Mouse (Mus musculus) CH12.LX (cell line): ENCODE results near the gene Dgkg. TPM values are rescaled to one million over a fixed set of nuclear protein-coding genes. Genes with fewer than 3 reads are reported as not detected.

Experiments
- DNase-seq: peaks from one replicate; pipeline ENCODE4 v3.0.0-alpha.2; 2013; ENCODE audit errors: extremely low read depth
- H3K27ac ChIP-seq: 2 replicates; pipeline ENCODE4 v1.5.1; 2012; ENCODE audit warnings: low read depth, mild to moderate bottlenecking, control low read depth, moderate library complexity; ENCODE audit not compliant: insufficient read depth
- H3K27me3 ChIP-seq: replicated peaks from 2 replicates; pipeline ENCODE3; 2012; ENCODE audit warnings: inconsistent platforms
- H3K36me3 ChIP-seq, 2 experiments: replicated peaks in 1 of 2; 2 replicates each; pipeline versions ENCODE3 to v1.6.1; 2012; ENCODE audit warnings: inconsistent platforms in 1 of 2, low read length in 1 of 2, mild to moderate bottlenecking in 1 of 2, mixed read lengths in 1 of 2, moderate library complexity in 1 of 2; ENCODE audit not compliant: control insufficient read depth in 1 of 2, insufficient read depth in 1 of 2
- H3K4me1 ChIP-seq, 2 experiments: 2 replicates each; pipeline ENCODE4 v1.6.1; 2012; ENCODE audit warnings: inconsistent platforms in 1 of 2, moderate library complexity in 1 of 2; ENCODE audit not compliant: insufficient read depth in 2 of 2, control insufficient read depth in 1 of 2
- H3K4me2 ChIP-seq: 2 replicates; pipeline ENCODE4 v1.6.1; 2012; ENCODE audit warnings: low read depth, mild to moderate bottlenecking, control low read depth; ENCODE audit not compliant: poor library complexity, insufficient read depth, severe bottlenecking
- H3K4me3 ChIP-seq, 3 experiments: fragments of 150-350 bp in 1 of 3; sonication (generic) in 1 of 3; replicated peaks in 1 of 3; 2 replicates each; pipeline versions ENCODE3 to v1.5.1; 2011 to 2012; ENCODE audit warnings: low read depth in 2 of 3, low read length in 2 of 3, mild to moderate bottlenecking in 2 of 3, moderate library complexity in 2 of 3, control low read depth in 1 of 3, improper control_type of control experiment in 1 of 3, inconsistent platforms in 1 of 3, mixed read lengths in 1 of 3; ENCODE audit not compliant: poor library complexity in 1 of 3
- H3K79me2 ChIP-seq: replicated peaks from 2 replicates; pipeline ENCODE4 v1.6.1; 2012; ENCODE audit warnings: mild to moderate bottlenecking, moderate library complexity; ENCODE audit not compliant: control insufficient read depth, poor library complexity, insufficient read depth, severe bottlenecking; ENCODE audit errors: extremely low read depth
- H3K9ac ChIP-seq: 2 replicates; pipeline ENCODE4 v1.6.1; 2012; ENCODE audit warnings: low read depth, mild to moderate bottlenecking, control low read depth, moderate library complexity; ENCODE audit not compliant: insufficient read depth
- H3K9me3 ChIP-seq: replicated peaks from 2 replicates; pipeline ENCODE3; 2012; ENCODE audit warnings: low read length, inconsistent platforms, mixed read lengths
- BHLHE40 ChIP-seq: IDR thresholded peaks from 2 replicates; pipeline ENCODE4 v1.6.1; 2011; ENCODE audit warnings: mild to moderate bottlenecking, low read depth, low read length, improper control_type of control experiment
- CHD1 ChIP-seq: IDR thresholded peaks from 2 replicates; pipeline ENCODE4 v1.6.1; 2012; ENCODE audit warnings: low read depth, low read length, improper control_type of control experiment, inconsistent platforms
- E2F4 ChIP-seq: IDR thresholded peaks from 2 replicates; pipeline ENCODE4 v1.6.1; 2011; ENCODE audit warnings: low read depth, low read length, improper control_type of control experiment; ENCODE audit not compliant: insufficient replicate concordance
- ELF1 ChIP-seq: IDR thresholded peaks from 2 replicates; pipeline ENCODE4 v1.6.1; 2014; ENCODE audit warnings: low read depth, mild to moderate bottlenecking, inconsistent platforms, low read length, improper control_type of control experiment
- EP300 ChIP-seq: IDR thresholded peaks from 2 replicates; pipeline ENCODE4 v1.6.1; 2011; ENCODE audit warnings: low read length, improper control_type of control experiment
- ETS1 ChIP-seq: conservative IDR thresholded peaks from 2 replicates; pipeline ENCODE4 v1.6.1; 2012; ENCODE audit warnings: low read depth, mild to moderate bottlenecking, inconsistent platforms, low read length, improper control_type of control experiment, moderate library complexity
- GABPA ChIP-seq: IDR thresholded peaks from 2 replicates; pipeline ENCODE4 v1.6.1; 2012; ENCODE audit warnings: low read depth, low read length, improper control_type of control experiment, inconsistent platforms; ENCODE audit not compliant: insufficient replicate concordance
- JUN ChIP-seq: IDR thresholded peaks from 2 replicates; pipeline ENCODE4 v1.6.1; 2011; ENCODE audit warnings: low read depth, mild to moderate bottlenecking, low read length, improper control_type of control experiment, moderate library complexity; ENCODE audit not compliant: insufficient read depth
- JUND ChIP-seq: conservative IDR thresholded peaks from 2 replicates; pipeline ENCODE4 v1.6.1; 2011; ENCODE audit warnings: low read depth, low read length, improper control_type of control experiment
- MAFK ChIP-seq: IDR thresholded peaks from 2 replicates; pipeline ENCODE4 v1.6.1; 2011; ENCODE audit warnings: low read length, improper control_type of control experiment; ENCODE audit not compliant: insufficient replicate concordance
- MAX ChIP-seq: IDR thresholded peaks from 2 replicates; pipeline ENCODE4 v1.6.1; 2011; ENCODE audit warnings: low read length, improper control_type of control experiment
- MAZ ChIP-seq: IDR thresholded peaks from 2 replicates; pipeline ENCODE4 v1.6.1; 2012; ENCODE audit warnings: low read depth, mild to moderate bottlenecking, inconsistent platforms, low read length, improper control_type of control experiment, moderate library complexity
- MEF2A ChIP-seq: IDR thresholded peaks from 2 replicates; pipeline ENCODE4 v1.6.1; 2014; ENCODE audit warnings: low read depth, mild to moderate bottlenecking, inconsistent platforms, low read length, improper control_type of control experiment, borderline replicate concordance
- MXI1 ChIP-seq: IDR thresholded peaks from 2 replicates; pipeline ENCODE4 v1.6.1; 2011; ENCODE audit warnings: mild to moderate bottlenecking, low read depth, low read length, improper control_type of control experiment
- MYC ChIP-seq: IDR thresholded peaks from 2 replicates; pipeline ENCODE4 v1.6.1; 2011; ENCODE audit warnings: low read depth, mild to moderate bottlenecking, improper control_type of control experiment, low read length
- NELFE ChIP-seq: IDR thresholded peaks from 2 replicates; pipeline ENCODE4 v1.6.1; 2011; ENCODE audit warnings: low read depth, low read length, improper control_type of control experiment
- PAX5 ChIP-seq: IDR thresholded peaks from 2 replicates; pipeline ENCODE4 v1.6.1; 2012; ENCODE audit warnings: low read length, inconsistent platforms, mixed read lengths
- POLR2AphosphoS2 ChIP-seq: IDR thresholded peaks from 2 replicates; pipeline ENCODE4 v1.6.1; 2011; ENCODE audit warnings: low read depth, low read length, improper control_type of control experiment
- RAD21 ChIP-seq: IDR thresholded peaks from 2 replicates; pipeline ENCODE4 v1.6.1; 2011; ENCODE audit warnings: low read depth, mild to moderate bottlenecking, low read length, improper control_type of control experiment, moderate library complexity
- RCOR1 ChIP-seq: conservative IDR thresholded peaks from 2 replicates; pipeline ENCODE4 v1.6.1; 2012; ENCODE audit warnings: low read depth, mild to moderate bottlenecking, inconsistent platforms, low read length, improper control_type of control experiment
- SIN3A ChIP-seq: IDR thresholded peaks from 2 replicates; pipeline ENCODE4 v1.6.1; 2012; ENCODE audit warnings: low read length, improper control_type of control experiment, inconsistent platforms
- SMC3 ChIP-seq: IDR thresholded peaks from 2 replicates; pipeline ENCODE4 v1.6.1; 2011; ENCODE audit warnings: low read depth, low read length, improper control_type of control experiment
- TCF12 ChIP-seq: IDR thresholded peaks from 2 replicates; pipeline ENCODE4 v1.6.1; 2014; ENCODE audit warnings: low read depth, mild to moderate bottlenecking, inconsistent platforms, low read length, improper control_type of control experiment
- USF2 ChIP-seq: conservative IDR thresholded peaks from 2 replicates; pipeline ENCODE4 v1.6.1; 2011; ENCODE audit warnings: low read depth, low read length, improper control_type of control experiment
- ZC3H11A ChIP-seq: IDR thresholded peaks from 2 replicates; pipeline ENCODE4 v1.6.1; 2012; ENCODE audit warnings: low read depth, mild to moderate bottlenecking, inconsistent platforms, low read length, improper control_type of control experiment
- ZNF384 ChIP-seq: IDR thresholded peaks from 2 replicates; pipeline ENCODE4 v1.6.1; 2012; ENCODE audit warnings: low read depth, low read length, improper control_type of control experiment, inconsistent platforms
- dilution Hi-C: fragments of 300-500 bp; cut with MboI; formaldehyde crosslinking; loops from 2 replicates; pipeline ENCODE4 v1.14.3; 2020; ENCODE audit warnings: low sequenced_read_pairs; ENCODE audit not compliant: extremely low pct_unique_long_range_greater_than_20kb, extremely low pct_ligation_motif_present
- in situ Hi-C: fragments of 300-500 bp; cut with MboI; formaldehyde crosslinking; loops from 3 replicates; pipeline ENCODE4 v1.14.3; 2019; ENCODE audit warnings: low sequenced_read_pairs, low pct_ligation_motif_present, low pct_unique_long_range_greater_than_20kb, mixed read lengths
- polyA plus RNA-seq: library from polyadenylated mRNA; unstranded; fragments of >175 nt; gene quantifications from 2 replicates; pipeline ENCODE4 v1.2.1, GENCODE M21; 2012; ENCODE audit warnings: low read depth; ENCODE audit not compliant: insufficient read length
- total RNA-seq, 2 experiments: library from RNA; depleted of rRNA; stranded (reverse); fragments of 300-350 nt in 1 of 2; fragments of >200 nt in 1 of 2; gene quantifications; 2 replicates each; pipeline ENCODE4 v1.2.3; 2012 to 2014

The Dgkg gene
- total and polyA plus RNA-seq, 3 experiments, result 2.0 to 9.2 (median 3.0) TPM

DNA sequence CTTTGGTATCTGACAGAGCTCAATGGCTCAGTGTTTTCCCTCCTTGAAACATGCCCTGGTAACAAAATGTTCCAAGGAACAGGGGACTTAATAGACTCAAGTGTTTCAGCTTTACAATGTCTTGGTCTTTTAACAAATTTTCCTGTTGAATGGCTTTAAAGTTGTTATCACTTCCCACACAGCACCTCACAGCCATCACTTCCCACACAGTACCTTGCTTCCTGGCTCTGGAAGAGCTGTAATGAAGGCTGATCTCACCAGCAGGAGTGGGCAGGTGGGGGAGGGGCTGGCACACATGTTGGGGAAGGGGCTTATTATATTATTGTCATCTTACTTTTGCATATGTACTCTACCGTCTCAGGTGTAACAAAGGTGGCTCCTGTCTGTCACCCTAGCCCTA, 173.1 kb downstream of the Dgkg start:
- Histone ChIP-seq H3K4me3 (no peak overlapping the region), H3K27me3 (peaks cover 2% of the 10 kb centered on the region), H3K36me3 (no peaks in the 10 kb centered on the region), H3K4me1 (no peaks in the 10 kb centered on the region), H3K27ac (no peak overlapping the region), H3K9ac (no peak overlapping the region), H3K79me2 (no peaks in the 10 kb centered on the region), H3K4me2 (no peak overlapping the region), H3K9me3 (no peaks in the 10 kb centered on the region)
- TF ChIP-seq EP300 (no peak), PAX5 (no peak), ZNF384 (no peak), CHD1 (no peak), ELF1 (no peak), MEF2A (no peak), MXI1 (no peak), SMC3 (no peak), SIN3A (no peak), E2F4 (no peak), MAFK (no peak), NELFE (no peak), MAZ (no peak)
- in situ Hi-C loops (no loop called here), dilution Hi-C loops (no loop called here)
- DNase-seq, result no peak

DNA sequence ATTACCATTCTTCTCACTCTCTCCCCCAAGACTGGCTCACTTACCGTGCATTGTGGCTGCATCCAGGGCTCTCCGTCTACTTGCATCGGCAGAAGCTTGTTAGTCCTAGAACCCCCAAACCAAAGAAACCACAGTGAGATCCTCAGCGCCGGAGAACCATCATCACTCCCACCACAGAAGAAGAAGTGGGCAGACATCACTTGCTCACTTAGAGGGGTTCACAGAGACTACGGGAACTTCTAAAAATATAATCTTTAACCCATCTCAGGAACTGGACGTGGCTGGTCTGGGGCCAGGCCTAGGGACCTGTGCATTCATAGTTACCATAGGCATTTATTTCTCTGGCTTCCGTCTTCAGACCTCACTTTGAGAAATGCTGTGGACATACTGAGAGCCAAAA, 177.7 kb downstream of the Dgkg start:
- no peak for TF ChIP-seq JUND
- no peak for TF ChIP-seq NELFE
- no peak for TF ChIP-seq RCOR1
- no peak for TF ChIP-seq GABPA
- no peak for TF ChIP-seq MAFK
- no peak for TF ChIP-seq RAD21
- TF ChIP-seq TCF12, result no peak
- TF ChIP-seq MEF2A, result no peak
- no peak for TF ChIP-seq JUN
- no peak for TF ChIP-seq USF2
- TF ChIP-seq ZC3H11A, result no peak
- no peak for TF ChIP-seq ETS1
- no peak for TF ChIP-seq MAX
- no peak for TF ChIP-seq ELF1
- no peak for TF ChIP-seq BHLHE40
- TF ChIP-seq POLR2AphosphoS2, result no peak
- TF ChIP-seq MYC, result no peak
- no peak for TF ChIP-seq CHD1
- no peak for DNase-seq
- in situ Hi-C loops, result no loop called here
- dilution Hi-C loops, result no loop called here
- Histone ChIP-seq H3K4me2 (no peak overlapping the region), H3K27me3 (peaks cover 4% of the 10 kb centered on the region), H3K9ac (no peak overlapping the region), H3K9me3 (peaks cover 4% of the 10 kb centered on the region), H3K79me2 (no peaks in the 10 kb centered on the region), H3K4me3 (no peak overlapping the region), H3K4me1 (no peaks in the 10 kb centered on the region), H3K36me3 (no peaks in the 10 kb centered on the region), H3K27ac (no peak overlapping the region)
